Mouse (Mus musculus): Measurements from ENCODE around the gene Pxdn.

DNA sequence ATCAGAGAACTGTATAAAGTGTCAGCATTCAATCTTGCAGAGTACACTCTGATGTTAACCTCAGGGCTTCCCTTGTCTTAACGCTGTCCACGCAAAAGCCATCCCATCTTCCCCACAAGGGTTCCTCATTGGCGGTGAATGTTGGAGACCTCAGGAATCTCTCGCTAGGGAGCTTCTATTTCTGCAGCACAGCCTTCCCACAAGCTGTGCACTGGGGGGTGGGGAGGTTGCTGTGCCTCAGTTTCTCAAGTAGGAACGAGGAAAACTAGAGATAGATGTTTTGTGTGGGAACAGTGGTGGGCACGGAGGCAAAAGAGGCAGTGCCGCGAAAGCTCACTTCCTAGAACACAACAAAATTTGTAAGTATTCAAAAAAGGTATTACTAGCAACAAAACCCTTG is at the start of gene Pxdn:
- TF ChIP-seq GATA1 (IDR thresholded peaks at IDR 0.05; ENCODE audit: low read length), result no peak
- TF ChIP-seq TAL1 (IDR thresholded peaks at IDR 0.05; ENCODE audit: low read length), result no peak

All from erythroblast, embryonic 14.5 days (primary cell).